Mouse (Mus musculus): ENCODE results near the gene Ankrd13a.

The Ankrd13a gene

DNA sequence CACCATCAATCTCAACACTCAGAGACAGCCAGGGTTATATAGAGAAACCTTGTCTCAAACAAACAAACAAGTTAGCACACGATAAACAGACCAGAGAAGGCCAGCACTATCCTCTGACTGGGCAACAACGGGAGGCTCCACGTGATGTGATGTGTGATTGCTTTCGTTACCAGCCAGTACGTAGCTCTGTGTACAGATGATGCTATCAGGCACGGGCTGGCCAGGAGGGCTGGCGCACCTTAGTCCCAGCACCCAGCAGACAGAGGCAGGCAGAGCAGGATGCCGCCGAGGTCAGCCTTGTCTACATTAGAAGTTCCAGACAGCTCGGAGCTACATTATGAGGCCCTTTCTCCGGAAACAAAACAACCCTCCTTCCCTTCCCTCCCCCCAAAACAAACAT is 25.4 kb downstream of the Ankrd13a start:
- in situ Hi-C loops (cut with MseI, MboI) = no loop called here

GRCm38 (mm10) chr5:114801049-114801448 is 26.6 kb downstream of the Ankrd13a start:
- in situ Hi-C loops (cut with MseI, MboI) = no loop called here

GRCm38 (mm10) chr5:114801841-114802240 is 27.4 kb downstream of the Ankrd13a start:
- in situ Hi-C loops (cut with MseI, MboI) = no loop called here

DNA sequence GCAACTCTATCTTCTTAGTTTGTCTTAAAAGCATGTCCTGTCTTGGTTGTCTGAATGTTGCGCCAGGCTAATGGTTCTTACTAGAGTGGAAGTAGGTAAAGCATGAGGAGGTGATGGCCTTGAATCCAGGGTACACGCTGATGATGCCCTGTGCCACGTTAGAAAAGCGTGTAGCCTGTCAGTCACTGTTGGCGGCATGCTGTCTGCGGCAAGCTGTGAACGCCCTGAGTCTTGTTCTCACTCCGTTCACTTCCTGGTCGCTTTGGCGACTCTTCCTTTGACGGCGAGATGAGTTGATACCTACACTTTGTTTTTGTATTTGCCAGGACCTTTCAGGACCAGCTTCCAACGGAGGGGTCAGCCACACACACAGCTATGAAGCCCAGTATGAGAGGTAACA is 28.8 kb downstream of the Ankrd13a start:
- in situ Hi-C loops (cut with MseI, MboI) = no loop called here

DNA sequence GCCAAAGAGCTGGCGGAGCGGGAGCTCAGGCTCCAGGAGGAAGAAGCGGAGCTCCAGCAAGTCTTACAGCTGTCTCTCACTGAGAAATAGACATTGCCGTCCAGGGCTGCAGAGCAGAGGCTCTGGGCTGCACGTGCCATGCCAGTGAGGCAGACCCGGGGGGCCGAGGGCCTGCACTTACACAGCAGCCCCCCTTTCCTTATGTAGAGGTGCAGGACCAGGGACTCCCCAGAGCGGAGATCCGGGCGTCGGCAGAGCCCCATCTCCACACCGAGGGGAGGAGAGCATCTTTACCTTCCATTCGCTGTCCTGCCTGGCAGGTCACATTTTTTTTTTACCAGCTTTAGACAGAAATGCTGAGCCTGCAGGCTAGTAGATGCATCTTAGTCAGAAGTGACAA is 29.9 kb downstream of the Ankrd13a start:
- in situ Hi-C loops (cut with MseI, MboI) = no loop called here

DNA sequence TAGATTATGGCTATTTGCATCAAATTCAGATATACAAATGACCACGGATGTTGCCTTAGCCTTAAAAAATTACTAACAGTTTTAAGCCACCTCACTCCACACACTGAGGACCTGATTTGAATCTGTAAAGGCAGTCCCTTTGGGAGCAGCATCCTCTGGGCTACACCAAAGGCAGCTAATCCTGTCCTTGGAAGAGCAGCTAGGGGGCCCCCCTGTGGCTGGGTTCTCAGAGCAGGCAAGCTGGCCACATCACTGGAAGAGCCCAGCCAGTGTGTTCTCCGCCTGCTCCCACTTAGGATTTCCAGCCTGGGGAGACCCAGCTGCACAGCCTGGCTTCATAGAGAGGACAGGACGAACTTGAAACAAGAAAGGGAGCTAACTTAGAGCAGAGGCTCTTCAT is 30.5 kb downstream of the Ankrd13a start:
- in situ Hi-C loops (cut with MseI, MboI) = no loop called here

GRCm38 (mm10) chr5:114805436-114806350 is 31.2 kb downstream of the Ankrd13a start:
- in situ Hi-C loops (cut with MseI, MboI) = no loop called here

DNA sequence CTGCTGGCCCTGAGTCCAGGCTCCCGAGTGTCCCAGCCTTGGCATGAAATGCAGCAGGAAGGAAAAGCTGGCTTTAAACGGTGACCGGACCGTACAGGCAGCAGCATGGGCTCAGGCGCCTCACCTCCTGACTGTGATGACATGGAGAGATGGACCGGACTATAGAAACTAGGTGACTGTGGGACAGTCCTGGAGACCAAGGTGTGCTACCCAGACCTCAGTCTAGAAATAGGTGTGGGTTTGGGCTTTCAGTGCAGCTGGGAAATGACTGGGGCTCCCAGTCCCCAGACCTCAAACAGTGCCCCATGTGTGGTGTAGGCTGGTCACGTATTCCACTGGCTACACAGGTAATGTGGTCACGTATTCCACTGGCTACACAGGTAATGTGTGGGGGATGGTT is 32.2 kb downstream of the Ankrd13a start:
- in situ Hi-C loops (cut with MseI, MboI) = no loop called here

DNA sequence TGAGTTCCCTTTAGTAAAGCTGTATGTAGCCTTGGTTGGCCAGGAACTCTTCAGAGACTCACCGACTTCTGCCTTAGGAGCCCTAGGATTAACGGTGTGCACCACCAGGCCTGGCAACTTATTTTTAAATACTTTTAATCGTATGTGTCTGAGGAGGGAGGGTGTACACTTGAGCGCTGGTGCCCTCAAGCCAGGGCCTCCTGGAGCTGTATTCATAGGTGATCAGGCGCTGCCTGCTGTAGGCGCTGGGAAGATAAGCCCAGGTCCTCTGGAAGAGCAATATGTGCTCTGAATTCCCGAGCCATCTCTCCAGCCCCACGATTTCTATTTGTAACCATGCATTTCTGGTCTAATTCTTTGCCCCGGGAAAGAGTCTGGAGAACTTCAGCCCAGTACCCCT is 32.6 kb downstream of the Ankrd13a start:
- in situ Hi-C loops (cut with MseI, MboI) = no loop called here

GRCm38 (mm10) chr5:114807468-114807867 is 33.0 kb downstream of the Ankrd13a start:
- in situ Hi-C loops (cut with MseI, MboI) = no loop called here

DNA sequence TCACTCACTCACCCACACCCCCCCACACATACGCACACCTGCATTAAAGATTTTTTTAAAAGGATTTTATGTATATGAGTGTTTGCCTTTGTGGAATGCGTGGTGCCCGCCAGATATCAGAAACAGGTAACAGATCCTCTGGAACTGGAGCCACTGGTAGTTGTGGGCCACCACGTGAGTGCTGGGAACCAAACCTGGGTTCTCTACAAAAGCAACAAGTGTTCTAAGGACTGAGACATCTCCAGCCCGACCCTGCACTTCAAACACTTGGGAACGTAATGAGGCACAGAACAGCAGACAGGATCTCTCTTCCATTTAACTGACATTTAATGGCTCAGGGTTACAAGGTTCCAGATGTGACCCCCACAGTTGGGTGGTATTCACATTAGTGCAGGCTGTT is 33.4 kb downstream of the Ankrd13a start:
- in situ Hi-C loops (cut with MseI, MboI) = no loop called here

- in situ Hi-C loops (cut with MseI, MboI) = no loop called here
Observed at GRCm38 (mm10) chr5:114808385-114808784, 33.9 kb downstream of the Ankrd13a start.

DNA sequence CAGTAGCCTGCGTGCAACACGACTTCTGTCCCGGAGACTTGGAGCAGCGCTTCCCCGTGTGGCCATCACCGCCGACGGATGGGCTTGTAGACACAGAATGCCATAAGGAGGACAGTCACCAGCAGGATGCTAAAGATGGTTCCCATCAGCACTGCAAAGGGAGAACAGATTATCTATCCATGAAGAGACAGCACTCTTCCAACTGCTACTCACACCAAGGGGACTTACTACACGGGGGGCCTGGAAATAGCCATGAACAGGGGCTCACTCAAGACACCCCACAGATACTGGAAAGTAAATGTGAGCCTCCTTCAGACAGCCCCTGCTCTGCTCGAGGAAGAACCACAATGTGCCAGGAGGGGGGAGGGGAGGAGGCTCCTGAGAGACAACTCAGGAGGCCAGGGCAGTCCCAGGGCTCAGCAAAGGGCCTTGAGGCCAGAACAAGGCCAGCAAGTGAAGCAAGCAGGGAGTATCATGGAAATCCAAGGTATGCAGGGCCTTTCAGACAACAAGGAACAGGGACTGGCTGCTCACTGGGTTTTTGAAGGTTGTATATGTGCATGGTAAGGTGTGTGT is 34.8 kb downstream of the Ankrd13a start:
- in situ Hi-C loops (cut with MseI, MboI) = no loop called here

DNA sequence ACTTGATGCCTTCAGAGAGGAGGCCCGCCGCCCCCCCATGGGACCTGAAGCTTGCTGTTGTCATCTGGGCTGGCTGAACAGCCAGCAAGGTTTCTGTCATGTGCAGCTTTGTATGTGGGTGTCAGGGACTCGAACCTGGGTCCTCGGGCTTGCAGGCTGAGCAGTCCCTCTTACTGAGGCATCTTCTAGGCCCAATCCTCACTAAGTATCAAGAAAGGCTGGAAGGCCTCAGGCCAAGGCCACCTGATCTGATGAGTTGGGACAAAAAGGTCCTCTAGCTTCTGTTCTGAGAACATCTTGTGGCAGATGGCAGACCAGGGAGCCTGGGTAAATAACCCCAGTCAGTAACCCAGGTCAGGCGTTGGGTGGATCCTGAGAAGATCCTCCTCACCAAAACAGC is 35.3 kb downstream of the Ankrd13a start:
- in situ Hi-C loops (cut with MseI, MboI) = no loop called here

- in situ Hi-C loops (cut with MseI, MboI) = no loop called here
Observed at GRCm38 (mm10) chr5:114813525-114814181, 39.2 kb downstream of the Ankrd13a start.

DNA sequence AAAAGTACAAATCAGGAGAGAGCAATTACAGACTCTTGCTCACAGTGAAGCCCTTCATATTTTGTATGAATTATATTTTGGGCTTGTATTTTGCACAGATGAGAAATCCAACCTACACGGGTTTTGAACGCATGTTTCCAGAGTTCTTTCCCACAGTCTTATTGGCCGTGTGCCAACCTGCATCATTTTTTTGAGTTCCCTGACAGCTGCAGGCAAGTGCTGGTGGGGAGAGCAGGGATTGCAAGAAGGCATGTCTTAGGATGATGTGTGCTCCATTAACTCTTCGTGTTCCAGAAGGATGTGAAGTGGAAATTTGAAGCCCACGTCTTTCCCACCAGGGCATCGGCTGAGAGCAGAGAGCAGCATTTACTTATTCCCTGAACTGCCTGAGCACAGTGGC is 42.1 kb downstream of the Ankrd13a start:
- in situ Hi-C loops (cut with MseI, MboI) = no loop called here

DNA sequence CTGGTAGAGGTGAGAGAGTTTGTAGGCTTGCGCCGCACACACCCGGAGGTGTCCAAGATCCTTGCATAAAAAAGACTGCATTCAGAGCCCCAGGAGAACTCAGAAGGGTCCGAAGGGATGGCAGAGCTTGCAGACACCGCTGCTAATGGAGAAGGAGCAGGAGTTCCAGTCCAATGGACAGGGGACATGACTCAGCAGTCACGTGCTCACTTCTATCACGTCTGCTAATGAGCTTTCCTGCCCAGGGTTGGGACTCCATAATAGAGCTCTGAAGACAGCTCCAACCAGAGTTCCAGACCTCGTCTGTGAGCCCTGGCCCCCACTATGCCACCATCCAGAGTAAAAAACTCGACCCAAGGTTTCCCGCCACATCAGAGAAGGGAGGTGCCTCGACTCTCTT is 43.6 kb downstream of the Ankrd13a start:
- in situ Hi-C loops (cut with MseI, MboI) = no loop called here

GRCm38 (mm10) chr5:114822796-114823688 is 48.6 kb downstream of the Ankrd13a start, which contains the start of gene 1500011B03Rik:
TSS of gene 1500011B03Rik (minus strand) at chr5:114823468.
- in situ Hi-C loops (cut with MseI, MboI) = no loop called here

GRCm38 (mm10) chr5:114824197-114824596 is 49.7 kb downstream of the Ankrd13a start:
- in situ Hi-C loops (cut with MseI, MboI) = no loop called here

- in situ Hi-C loops (cut with MseI, MboI) = no loop called here
Observed at GRCm38 (mm10) chr5:114825978-114826691, 51.7 kb downstream of the Ankrd13a start.

DNA sequence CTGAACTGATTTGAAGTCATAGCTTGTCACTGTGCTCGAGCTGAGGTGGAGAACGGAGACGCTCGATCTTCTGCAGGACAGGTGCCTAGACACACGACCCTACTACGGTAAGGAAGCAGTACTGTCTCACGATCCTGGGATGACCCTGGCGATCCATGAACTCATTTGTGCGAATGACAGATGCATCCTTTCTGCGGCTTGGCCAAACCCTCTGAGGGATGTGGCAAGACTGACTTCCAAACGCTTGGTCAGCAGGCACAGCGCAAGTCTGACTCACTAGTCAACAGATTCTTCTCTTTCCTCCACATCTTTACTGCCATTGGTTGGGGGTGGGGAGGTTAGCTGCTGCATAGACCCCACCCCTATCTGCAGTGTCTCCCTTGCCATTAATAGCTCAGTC is 53.0 kb downstream of the Ankrd13a start:
- in situ Hi-C loops (cut with MseI, MboI) = no loop called here

Measured in mouse trophoblast stem cell (cell line).